Mouse (Mus musculus) cerebellum, adult 18-20 months (tissue): ENCODE results near the gene C530008M17Rik.

Experiments
- DNase-seq, 2 experiments: peaks; one replicate each; pipeline ENCODE4 v3.0.0; 2021

C530008M17Rik gene

DNA sequence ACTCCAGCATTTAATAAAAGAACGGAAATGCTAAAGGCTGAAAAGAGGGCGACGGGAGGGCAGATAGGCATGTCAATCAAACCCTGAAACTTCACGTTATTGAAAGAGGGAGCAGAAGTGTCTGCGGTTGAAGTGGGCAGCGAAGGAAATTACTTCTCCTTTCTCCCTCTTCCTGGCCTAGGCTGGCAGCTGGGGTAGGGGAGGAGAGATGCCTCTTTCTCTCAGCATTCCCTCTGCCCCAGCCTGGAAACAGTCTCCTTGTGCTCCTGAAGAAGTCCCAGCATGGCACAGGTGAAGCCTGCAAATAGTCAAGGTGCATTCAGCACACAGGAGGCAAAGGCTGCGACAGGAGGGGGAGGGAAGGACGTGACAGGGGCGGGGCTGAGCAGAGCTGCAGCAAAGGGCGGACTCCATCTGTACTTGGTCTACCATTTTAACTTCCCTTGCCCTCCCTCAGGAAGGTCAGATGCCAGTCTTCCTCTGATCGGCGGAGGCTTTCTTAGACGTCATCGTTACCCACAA, 122.8 kb downstream of the C530008M17Rik start:
- no peak for DNase-seq

DNA sequence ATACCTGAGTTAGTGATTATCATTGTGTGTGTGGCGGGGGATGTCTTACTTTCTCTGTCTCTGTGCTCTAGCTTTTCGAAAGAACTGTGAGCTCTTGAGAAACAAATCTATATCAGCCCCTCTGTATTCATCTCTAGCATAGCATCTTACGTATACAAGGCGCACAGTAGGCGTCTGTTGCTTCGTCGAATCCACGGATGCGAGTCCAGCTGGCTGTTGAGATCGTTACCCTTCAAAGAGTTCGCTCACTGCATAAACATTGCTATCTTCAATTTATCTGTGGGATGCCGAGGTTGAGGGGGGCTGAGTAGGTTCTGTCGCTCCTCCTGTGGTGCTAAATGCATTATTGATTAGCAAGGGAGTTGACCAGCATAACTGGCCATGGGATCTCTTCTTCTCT, 125.6 kb downstream of the C530008M17Rik start:
- DNase-seq = no peak

GRCm38 (mm10) chr5:76782414-76783103, 126.2 kb downstream of the C530008M17Rik start:
- no peak for DNase-seq

GRCm38 (mm10) chr5:76783104-76783441, 126.8 kb downstream of the C530008M17Rik start:
- no peak for DNase-seq

DNA sequence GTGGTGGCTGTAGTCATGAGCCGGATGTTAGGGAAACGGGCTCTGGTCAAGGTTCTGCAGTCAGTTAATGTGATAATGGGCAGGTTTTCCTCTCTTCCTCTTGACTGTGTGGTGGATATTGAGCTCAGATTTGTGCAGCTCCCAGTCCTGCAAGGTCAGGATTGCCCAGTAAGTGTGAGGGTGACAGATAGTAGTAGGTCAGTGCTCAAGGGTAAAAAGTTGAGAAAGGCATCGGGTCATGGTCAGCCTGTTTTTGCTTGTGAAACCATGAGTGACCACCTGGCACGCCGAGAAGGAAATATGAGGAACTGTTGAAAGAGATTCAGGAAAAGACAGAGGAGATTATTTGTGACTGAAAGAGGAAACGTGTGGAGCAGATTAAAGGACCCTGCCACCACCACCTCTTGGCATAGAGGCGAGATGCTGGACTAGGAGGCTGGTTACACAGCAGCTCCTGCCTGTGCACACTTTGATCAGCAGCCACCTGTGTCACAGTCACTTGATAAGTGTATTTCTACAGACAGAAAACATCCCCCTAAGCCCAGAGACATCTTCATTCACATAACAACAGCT, 127.9 kb downstream of the C530008M17Rik start:
- no peak for DNase-seq

- no peak for DNase-seq
These were observed 128.7 kb downstream of the C530008M17Rik start for GRCm38 (mm10) chr5:76785013-76785412.

DNA sequence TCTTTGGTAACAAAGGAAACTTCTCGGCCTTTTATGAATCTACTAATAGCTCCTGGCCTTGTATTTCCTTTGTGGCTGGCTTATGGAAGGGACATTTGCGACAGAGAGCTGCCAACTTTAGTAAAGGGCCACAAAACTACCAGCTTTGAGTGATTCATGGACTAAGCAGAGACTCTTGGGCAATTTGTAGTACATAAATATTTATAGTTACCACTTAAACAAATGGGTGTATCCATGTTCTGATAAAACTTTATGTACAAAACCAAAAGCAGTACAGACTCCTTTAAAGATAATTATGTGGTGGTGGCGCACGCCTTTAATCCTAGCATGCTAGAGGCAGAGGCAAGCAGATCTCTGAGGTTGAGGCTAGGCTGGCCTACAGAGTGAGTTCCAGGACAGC, 133.6 kb downstream of the C530008M17Rik start:
- no peak for DNase-seq

DNA sequence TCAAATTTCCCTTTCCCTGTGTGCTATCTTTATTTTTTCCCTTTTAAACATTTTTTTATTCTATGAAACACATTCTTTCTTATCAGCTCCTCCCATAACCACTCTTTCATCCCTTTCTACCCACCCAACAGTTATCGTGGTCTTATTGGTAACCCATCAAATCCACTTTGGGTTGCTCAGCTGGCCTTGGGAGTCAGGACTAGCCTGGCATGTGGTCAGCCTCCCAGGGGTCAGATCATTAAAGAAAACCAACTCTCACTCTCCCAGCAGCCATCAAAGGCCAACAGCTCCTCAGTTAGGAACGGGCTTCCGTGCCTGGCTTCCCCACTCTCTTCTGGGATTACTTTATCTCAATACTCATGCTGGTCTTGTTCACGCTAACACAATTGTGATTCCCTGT, 135.0 kb downstream of the C530008M17Rik start:
- no peak for DNase-seq

GRCm38 (mm10) chr5:76792720-76793119, 136.4 kb downstream of the C530008M17Rik start:
- DNase-seq = no peak

GRCm38 (mm10) chr5:76798043-76798442, 141.7 kb downstream of the C530008M17Rik start:
- no peak for DNase-seq

- no peak for DNase-seq
These were observed 143.2 kb downstream of the C530008M17Rik start for GRCm38 (mm10) chr5:76799471-76799870.

DNA sequence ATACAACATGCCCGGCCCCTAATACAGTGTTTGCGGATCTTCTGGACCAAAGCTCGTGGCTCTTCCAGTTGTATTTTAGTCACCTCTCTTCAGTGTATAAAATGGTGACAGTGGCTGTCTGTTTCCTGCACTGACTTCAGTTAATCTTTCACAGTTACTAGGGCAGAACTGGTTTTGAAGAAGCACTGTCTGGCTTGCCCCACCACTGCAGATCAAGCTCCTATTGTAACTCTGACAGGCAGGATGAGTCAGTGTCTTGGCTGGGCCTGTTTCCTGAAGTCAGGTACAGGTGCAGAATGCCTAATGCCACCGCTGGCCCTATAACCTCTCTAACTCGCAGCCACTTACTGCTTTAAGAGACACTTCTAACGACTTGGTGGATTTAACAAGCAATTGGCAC, 152.7 kb downstream of the C530008M17Rik start:
- DNase-seq = no peak

DNA sequence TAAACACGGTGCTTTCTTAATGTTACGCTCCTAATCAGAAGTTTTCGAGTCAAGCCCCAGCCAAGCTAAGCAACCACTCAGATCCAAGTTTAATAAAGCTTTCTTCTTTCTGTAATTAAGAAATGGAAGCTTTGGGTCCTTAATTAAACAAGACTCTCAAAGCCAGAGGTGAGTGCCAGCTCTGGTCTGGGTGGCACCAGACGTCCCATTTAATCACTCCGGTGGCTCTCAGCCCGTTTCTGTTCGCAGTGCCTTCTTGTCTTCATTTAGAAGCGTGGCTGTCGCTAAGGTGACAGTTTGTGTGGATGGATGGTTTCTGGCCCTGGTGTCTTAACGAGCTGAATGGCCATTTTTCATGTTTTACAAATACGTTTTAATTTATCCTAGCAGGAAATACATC, 158.7 kb downstream of the C530008M17Rik start:
- no peak for DNase-seq

DNA sequence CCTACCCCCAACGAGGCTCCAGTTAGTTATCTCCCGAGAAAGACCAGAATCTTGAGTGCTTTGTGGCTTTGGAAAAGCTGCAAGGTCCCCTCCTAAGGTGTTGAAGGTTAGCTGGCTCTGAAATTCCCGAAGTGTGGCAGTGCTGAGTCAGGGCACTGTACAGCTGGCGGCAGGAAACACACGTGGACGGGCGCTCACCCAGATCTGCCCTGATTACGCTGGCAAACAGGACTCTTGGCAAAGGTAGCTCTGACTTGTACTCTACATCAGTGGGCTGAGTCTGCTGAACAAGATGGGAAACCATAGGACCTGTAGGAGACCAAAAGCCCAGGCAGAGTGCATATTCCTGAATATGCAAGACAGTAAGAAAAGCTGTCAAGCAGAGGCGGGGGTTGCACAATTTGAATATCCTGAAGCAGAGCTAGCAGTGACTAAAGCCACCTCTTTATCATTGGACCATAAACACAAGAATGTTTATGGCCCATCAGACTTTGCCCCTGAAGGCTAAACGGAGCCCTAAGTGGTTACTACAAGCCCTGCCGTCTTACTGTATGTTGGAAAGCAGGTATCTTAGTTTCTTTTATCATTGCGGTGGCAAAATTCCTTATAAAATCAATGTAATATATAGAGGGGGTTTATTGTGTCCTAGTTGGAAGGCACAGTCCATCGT, 159.6 kb downstream of the C530008M17Rik start:
- peak in 1 of 2 experiments; percentile 8 for DNase-seq

- DNase-seq = no peak
These were observed 160.4 kb downstream of the C530008M17Rik start for GRCm38 (mm10) chr5:76816748-76817147.

GRCm38 (mm10) chr5:76817678-76818077, 161.4 kb downstream of the C530008M17Rik start:
- DNase-seq = no peak

DNA sequence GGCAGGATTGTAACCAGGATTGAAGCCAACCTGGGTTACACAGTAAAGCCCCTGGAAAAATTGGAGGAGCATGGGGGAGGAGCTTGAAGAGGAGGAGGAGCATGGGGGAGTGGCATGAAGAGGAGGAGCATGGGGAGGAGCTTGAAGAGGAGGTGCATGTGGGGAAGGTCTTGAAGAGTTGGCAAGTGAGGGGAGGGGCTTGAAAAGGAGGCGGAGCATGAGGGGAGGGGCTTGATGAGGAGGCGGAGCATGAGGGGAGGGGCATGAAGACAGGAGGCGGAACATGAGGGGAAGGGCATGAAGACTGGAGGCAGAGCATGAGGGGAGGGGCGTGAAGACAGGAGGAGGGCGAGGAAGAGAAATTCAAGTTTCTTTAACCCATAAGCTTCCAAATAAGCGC, 162.5 kb downstream of the C530008M17Rik start:
- DNase-seq = no peak

- no peak for DNase-seq
These were observed 165.8 kb downstream of the C530008M17Rik start for GRCm38 (mm10) chr5:76822097-76822496.

GRCm38 (mm10) chr5:76828527-76829240, 172.4 kb downstream of the C530008M17Rik start:
- DNase-seq = no peak

DNA sequence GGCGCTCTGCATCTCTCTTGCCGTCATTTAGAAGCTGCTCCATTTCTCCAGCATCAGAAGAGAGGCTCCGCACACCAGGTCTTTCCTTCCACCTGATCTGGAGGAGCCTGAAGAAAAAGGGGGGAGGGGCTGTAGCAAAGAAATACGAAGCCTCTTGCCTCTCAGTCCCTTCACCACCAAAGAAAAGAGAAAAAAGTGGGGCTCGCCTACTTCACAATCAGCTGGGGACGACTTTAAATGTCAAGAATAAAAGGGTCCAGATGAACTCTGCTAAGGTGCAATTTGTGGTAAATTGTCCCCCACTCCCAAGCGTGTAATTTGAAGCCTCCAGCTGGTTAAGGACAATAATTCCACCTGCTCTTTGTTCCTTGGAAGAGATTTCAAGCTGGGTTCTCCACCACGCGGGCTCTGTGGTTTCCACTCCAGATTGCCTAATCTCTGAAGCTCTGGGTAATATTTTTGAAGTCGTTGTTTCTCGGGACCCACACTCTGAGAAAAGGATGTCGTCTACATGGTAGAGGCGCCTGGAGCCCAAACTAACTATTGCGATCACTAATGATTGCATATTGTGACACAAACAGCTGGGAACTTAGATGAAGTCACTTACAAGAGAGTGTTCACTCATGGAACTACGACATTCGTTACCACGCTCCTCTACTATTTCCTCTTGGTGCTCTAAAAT, 176.4 kb downstream of the C530008M17Rik start:
- DNase-seq = no peak

DNA sequence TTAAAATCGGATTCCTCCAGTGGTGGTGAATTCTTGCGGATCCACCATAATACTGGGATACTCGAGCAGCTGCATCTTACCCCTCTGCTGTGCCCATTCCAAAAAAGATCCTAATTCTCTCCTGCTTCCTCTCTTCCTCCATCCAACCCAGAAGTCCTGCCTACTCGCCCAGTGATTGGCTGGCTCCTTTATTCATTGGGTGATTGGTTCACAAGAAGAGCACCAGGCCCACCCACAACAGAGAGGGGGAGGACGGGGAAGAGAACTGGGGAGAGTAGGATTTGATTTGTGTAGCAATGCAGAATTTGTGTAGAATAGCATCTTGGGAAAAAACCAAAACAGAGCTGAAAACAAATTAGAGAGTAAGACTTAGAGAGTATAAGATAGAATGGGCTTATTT, 180.7 kb downstream of the C530008M17Rik start:
- DNase-seq = no peak

- no peak for DNase-seq
These were observed 183.5 kb downstream of the C530008M17Rik start for GRCm38 (mm10) chr5:76839786-76840185.

DNA sequence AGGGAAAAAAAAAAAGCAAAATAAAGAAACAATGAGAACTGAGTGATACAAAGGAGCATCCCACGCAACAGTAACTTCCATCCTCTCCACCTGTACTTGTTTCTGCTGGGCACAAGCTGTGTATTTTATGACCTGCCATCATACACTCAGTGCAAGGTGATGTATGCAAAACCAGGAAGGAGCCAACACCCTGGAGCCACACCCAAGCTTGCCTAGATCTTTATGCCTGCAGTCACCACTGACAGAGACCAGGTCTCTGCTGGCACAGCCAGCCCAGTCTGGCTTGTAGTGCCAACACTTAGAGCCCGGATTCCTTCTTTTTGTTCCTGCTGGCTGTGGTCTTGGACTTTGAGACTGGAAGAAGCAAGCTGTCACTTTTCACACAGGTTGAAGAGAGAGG, 185.5 kb downstream of the C530008M17Rik start:
- DNase-seq = no peak
